Mouse (Mus musculus) lung, postnatal 14 days (tissue): ENCODE data around the gene Mfn1.

ENCODE experiments used
- DNase-seq: peaks from one replicate; pipeline ENCODE4 v3.0.0; 2021

Mfn1 gene

GRCm38 (mm10) chr3:32611606-32612170 lies 82.4 kb downstream of the Mfn1 start:
- peak; percentile 13 for DNase-seq

GRCm38 (mm10) chr3:32614786-32615185 lies 85.5 kb downstream of the Mfn1 start:
- DNase-seq = no peak

GRCm38 (mm10) chr3:32615376-32615775 lies 86.1 kb downstream of the Mfn1 start:
- DNase-seq = no peak

- no peak for DNase-seq
These were observed 86.7 kb downstream of the Mfn1 start for GRCm38 (mm10) chr3:32616006-32616330.

GRCm38 (mm10) chr3:32616331-32617052 lies 87.2 kb downstream of the Mfn1 start, which contains the start of gene Gnb4:
TSS of gene Gnb4 (minus strand) at chr3:32616585.
- peak; percentile 59 for DNase-seq

- DNase-seq = no peak
These were observed 87.9 kb downstream of the Mfn1 start for GRCm38 (mm10) chr3:32617053-32617642.

- no peak for DNase-seq
These were observed 92.4 kb downstream of the Mfn1 start for GRCm38 (mm10) chr3:32621658-32622057.

GRCm38 (mm10) chr3:32622106-32622505 lies 92.8 kb downstream of the Mfn1 start:
- no peak for DNase-seq

GRCm38 (mm10) chr3:32628141-32628540 lies 98.9 kb downstream of the Mfn1 start:
- DNase-seq = no peak
